ENCODE assay signal across 10 mouse cellular contexts in the genomic region with DNA sequence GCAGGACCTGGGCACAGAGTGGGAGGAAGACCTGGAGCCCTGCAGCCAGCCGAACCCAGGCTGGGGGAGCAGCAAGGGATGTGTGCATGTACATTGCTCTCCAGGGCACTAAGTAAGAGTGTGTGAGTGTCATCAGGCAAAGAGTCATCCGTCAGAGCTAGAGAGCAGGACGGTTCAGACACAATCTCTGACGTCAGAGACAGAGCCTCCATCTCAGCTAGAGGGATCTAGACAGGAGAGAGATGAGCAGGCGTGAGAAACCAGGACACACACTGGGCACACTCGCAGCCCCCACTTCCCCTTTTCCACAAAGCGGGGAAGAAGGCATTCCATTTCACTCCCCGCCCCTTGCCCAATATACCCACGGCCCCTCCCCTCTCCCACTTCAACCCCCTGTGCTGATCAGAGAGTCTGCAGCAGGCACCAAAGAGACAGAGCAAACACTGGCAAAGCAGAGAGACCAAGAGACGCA. TPM values are rescaled to one million over a fixed set of nuclear protein-coding genes. Genes with fewer than 3 reads are reported as not detected.
DNase-seq lines count a peak whose midpoint lies in the region; ATAC-seq and TF ChIP-seq lines count a peak whose summit lies in the region.
"Had no signal": no experiment of that assay in that cellular context is flagged by ENCODE, and none has a peak within 500 bp of the region (broad histone marks: within the 10 kb centered on the region; RNA-seq: fewer than 3 reads in every experiment).

No protein-coding gene starts in this region.

- H3K27me3 ChIP-seq in heart, embryonic 10.5 days (ENCODE audit: insufficient read depth, poor library complexity, severe bottlenecking) = peaks cover 87% of the 10 kb centered on the region
- no peaks in the 10 kb centered on the region for H3K27me3 ChIP-seq in lung, postnatal 0 days (replicated peaks; ENCODE audit: insufficient read depth, low read length)
- H3K27me3 ChIP-seq in hindbrain, embryonic 16.5 days (replicated peaks; ENCODE audit: control insufficient read depth, insufficient read depth, low read length) = no peaks in the 10 kb centered on the region
- no peaks in the 10 kb centered on the region for H3K27me3 ChIP-seq in neural tube, embryonic 15.5 days (replicated peaks)
- H3K27me3 ChIP-seq: Patski had no signal

- no peak overlapping the region for H3K4me2 ChIP-seq in lung, postnatal 0 days (replicated peaks; ENCODE audit: low read depth, low read length)
- peak overlapping the region; percentile 37 for H3K4me2 ChIP-seq in hindbrain, embryonic 16.5 days (ENCODE audit: low read length)
- H3K4me2 ChIP-seq in neural tube, embryonic 15.5 days = peak overlapping the region; percentile 25
- H3K4me2 ChIP-seq: limb, embryonic 12.5 days had no signal

- H3K4me3 ChIP-seq in heart, embryonic 10.5 days = peak overlapping the region; percentile 43
- no peak overlapping the region for H3K4me3 ChIP-seq in lung, postnatal 0 days (ENCODE audit: low read depth, low read length)
- no peak overlapping the region for H3K4me3 ChIP-seq in hindbrain, embryonic 16.5 days (ENCODE audit: low read length)
- H3K4me3 ChIP-seq in neural tube, embryonic 15.5 days (replicated peaks) = no peak overlapping the region
- H3K4me3 ChIP-seq: limb, embryonic 12.5 days had no signal

- TF ChIP-seq CTCF in lung, postnatal 0 days (IDR thresholded peaks at IDR 0.05) = no peak

- intact Hi-C loops in heart, postnatal 10 days (cut with DNase I) = loop anchor here (5.0 kb wide), 1 partner anchor 129 kb away; no protein-coding TSS in a partner anchor

- peak; percentile 9 for ATAC-seq in lung, postnatal 0 days
- peak; percentile 41; the same call in 1 of the 2 replicates for ATAC-seq in hindbrain, embryonic 16.5 days
- ATAC-seq in neural tube, embryonic 15.5 days (ENCODE audit: low FRiP score) = no peak
- ATAC-seq: Patski had no signal

- 0 out of 2 replicates have a peak, but pooled peaks cover 4% of the 10 kb centered on the region for H3K36me3 ChIP-seq in heart, embryonic 10.5 days
- H3K36me3 ChIP-seq in lung, postnatal 0 days (ENCODE audit: insufficient read depth, low read length) = no peaks in the 10 kb centered on the region
- peaks cover 12% of the 10 kb centered on the region for H3K36me3 ChIP-seq in hindbrain, embryonic 16.5 days (ENCODE audit: control insufficient read depth, insufficient read depth, low read length)
- peaks cover 48% of the 10 kb centered on the region for H3K36me3 ChIP-seq in neural tube, embryonic 15.5 days

- TF ChIP-seq EP300 in lung, postnatal 0 days (IDR thresholded peaks at IDR 0.05) = no peak

- H3K9ac ChIP-seq in lung, postnatal 0 days (replicated peaks; ENCODE audit: low read depth) = no peak overlapping the region
- H3K9ac ChIP-seq in hindbrain, embryonic 16.5 days (ENCODE audit: low read depth, low read length) = peak overlapping the region; percentile 19; the same call in 1 of the 2 replicates
- no peak overlapping the region for H3K9ac ChIP-seq in neural tube, embryonic 15.5 days (replicated peaks)
- H3K9ac ChIP-seq: limb, embryonic 12.5 days had no signal

- peaks cover 59% of the 10 kb centered on the region for H3K4me1 ChIP-seq in heart, embryonic 10.5 days
- no peaks in the 10 kb centered on the region for H3K4me1 ChIP-seq in lung, postnatal 0 days (ENCODE audit: insufficient read depth, low read depth, low read length)
- H3K4me1 ChIP-seq in hindbrain, embryonic 16.5 days (ENCODE audit: control insufficient read depth, insufficient read depth, low read depth, low read length) = peaks cover 21% of the 10 kb centered on the region
- H3K4me1 ChIP-seq in neural tube, embryonic 15.5 days = peaks cover 35% of the 10 kb centered on the region

- no peak for DNase-seq in heart, embryonic 10.5 days (ENCODE audit: low spot score)
- no peak for DNase-seq in heart, postnatal 10 days
- DNase-seq in lung, postnatal 0 days (ENCODE audit: low spot score) = no peak
- no peak for DNase-seq in lung, postnatal 25 days (ENCODE audit: low spot score)
- DNase-seq in kidney, adult 18-20 months = no peak
- DNase-seq in ovary, postnatal 36 days (ENCODE audit: low spot score) = no peak

- H3K27ac ChIP-seq in heart, embryonic 10.5 days = peak overlapping the region; percentile 59
- H3K27ac ChIP-seq in lung, postnatal 0 days (ENCODE audit: low read length) = no peak overlapping the region
- peak overlapping the region; percentile 58; the same call in 1 of the 2 replicates for H3K27ac ChIP-seq in hindbrain, embryonic 16.5 days (ENCODE audit: low read depth, low read length)
- peak overlapping the region; percentile 45; the same call in 1 of the 2 replicates for H3K27ac ChIP-seq in neural tube, embryonic 15.5 days (replicated peaks)
- H3K27ac ChIP-seq: limb, embryonic 12.5 days had no signal

- WGBS in heart, embryonic 10.5 days = 14% methylated on average over 10 of the region's 10 CpGs
- 28% methylated on average over 10 of the region's 10 CpGs for WGBS in lung, postnatal 0 days
- 10% methylated on average over 10 of the region's 10 CpGs for WGBS in hindbrain, embryonic 16.5 days
- WGBS in neural tube, embryonic 15.5 days = 14% methylated on average over 10 of the region's 10 CpGs

- no peaks in the 10 kb centered on the region for H3K9me3 ChIP-seq in heart, embryonic 10.5 days
- no peaks in the 10 kb centered on the region for H3K9me3 ChIP-seq in lung, postnatal 0 days (ENCODE audit: low read length)
- H3K9me3 ChIP-seq in hindbrain, embryonic 16.5 days (ENCODE audit: control insufficient read depth, low read length) = no peaks in the 10 kb centered on the region
- H3K9me3 ChIP-seq in neural tube, embryonic 15.5 days (replicated peaks) = no peaks in the 10 kb centered on the region
- H3K9me3 ChIP-seq: limb, embryonic 12.5 days had no signal

RNA-seq across cellular contexts. Expression of gene Abcc3, which starts 20.2 kb away (rescaled TPM):
- 0.48 and 0.88 TPM in 2 replicates for polyA plus RNA-seq in heart, embryonic 10.5 days (2016; fragmentation: Nextera tagmentation; extraction: Ambion mirVana)
- 1 to 10 TPM; 2.8 TPM for total RNA-seq in heart, postnatal 10 days (2021)
- polyA plus RNA-seq in lung, postnatal 0 days (2015; fragmentation: Nextera tagmentation; extraction: Ambion mirVana) = 8.7 and 10.4 TPM in 2 replicates
- polyA plus RNA-seq in hindbrain, embryonic 16.5 days (2015; fragmentation: Nextera tagmentation; extraction: Ambion mirVana) = 0.91 and 1.3 TPM in 2 replicates
- 1.1 and 1.7 TPM in 2 replicates for polyA plus RNA-seq in neural tube, embryonic 15.5 days (2015; fragmentation: Nextera tagmentation; extraction: Ambion mirVana)
